Mouse (Mus musculus) monocyte, adult 5-6 weeks (primary cell): ENCODE data around the gene Gm11007. TPM values are rescaled to one million over a fixed set of nuclear protein-coding genes. Genes with fewer than 3 reads are reported as not detected.
"Not testable (repeated sequence)": the region's sequence is repeated elsewhere in the genome, so short reads cannot be mapped to it uniquely, and the experiment has no call there.

Experiments used
- ATAC-seq: fragments of 153-309, 156-312 bp; replicated peaks from 2 replicates; pipeline ENCODE4 v1.8.0; 2017; ENCODE audit warnings: mild to moderate bottlenecking; ENCODE audit not compliant: low TSS enrichment, insufficient number of reproducible peaks, severe bottlenecking, poor library complexity, low FRiP score
- total RNA-seq: library from RNA; stranded (forward); fragments of 200-1000, 200-491, 200-594 nt; gene quantifications from 3 replicates; pipeline ENCODE4 v1.2.3, GENCODE M21; 2017

Gene Gm11007
- total RNA-seq = 16.7 to 42.4 TPM in 2 of 3 replicates, not detected in the other

GRCm38 (mm10) chr2:175643678-175644077 is at the start of gene Gm11007:
Gene Gm11007 (plus strand): TSS chr2:175643978.
- not testable (repeated sequence) for ATAC-seq

Other genes starting within 250 kb of the Gm11007 start
- 2.0 to 9.7 TPM (median 3.7 TPM) in 3 replicates for gene Gm4724, start 208.2 kb upstream of the Gm11007 start, total RNA-seq
- 9.7 to 26.0 TPM (median 22.1 TPM) in 3 replicates for gene Zfp965, start 174.0 kb upstream of the Gm11007 start, total RNA-seq
- not detected in 3 replicates for gene Zfp969, start 59.7 kb downstream of the Gm11007 start, total RNA-seq
- 16.7 to 42.4 TPM in 2 of 3 replicates, not detected in the other for gene Gm2007, start 97.6 kb downstream of the Gm11007 start, total RNA-seq
- 5.0 to 6.5 TPM in 2 of 3 replicates, not detected in the other for gene Gm14288, start 157.1 kb downstream of the Gm11007 start, total RNA-seq
- 1.6 to 6.4 TPM (median 3.0 TPM) in 3 replicates for gene Gm6710, start 225.2 kb downstream of the Gm11007 start, total RNA-seq